Comparison of ENCODE assay signal across 30 mouse cellular contexts in the genomic region with DNA sequence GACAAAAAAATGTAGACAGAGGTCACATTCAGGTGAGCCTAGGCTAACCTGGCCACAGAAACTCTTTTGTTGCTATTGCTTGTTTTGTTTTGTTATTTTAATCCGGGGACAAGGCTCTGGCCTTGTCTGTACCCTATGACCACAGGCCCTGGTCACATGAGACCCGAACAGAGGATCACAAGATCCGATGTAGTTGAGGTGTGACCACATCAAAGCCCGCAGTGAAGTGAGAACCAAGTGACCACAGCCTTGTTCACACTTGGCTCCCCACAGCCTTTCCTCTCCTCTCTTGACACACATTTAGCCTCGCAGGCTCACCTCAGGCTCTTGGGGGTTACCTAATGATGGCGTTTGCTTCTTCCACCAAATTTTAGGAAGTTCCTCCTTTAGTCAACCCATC. TPM values are rescaled to one million over a fixed set of nuclear protein-coding genes. Genes with fewer than 3 reads are reported as not detected.
"Had no signal": no experiment of that assay in that cellular context is flagged by ENCODE, and none has a peak within 500 bp of the region (broad histone marks: within the 10 kb centered on the region; RNA-seq: fewer than 3 reads in every experiment).

No protein-coding gene starts in this region.

- ATAC-seq: hindbrain, embryonic 16.5 days; inflammation-experienced regulatory T-cells, adult 6 months; intestine, embryonic 15.5 days; intestine, postnatal 0 days; liver, embryonic 12.5 days had no signal

- H3K4me3 ChIP-seq: gastrocnemius, adult 2 months; heart, embryonic 10.5 days; heart, embryonic 12.5 days; hindbrain, embryonic 13.5 days; intestine, embryonic 15.5 days; layer of hippocampus, adult 2 months; limb, embryonic 13.5 days; limb, embryonic 15.5 days; liver, embryonic 12.5 days had no signal

- H3K9me3 ChIP-seq: heart, embryonic 10.5 days; heart, embryonic 12.5 days; hindbrain, embryonic 13.5 days; intestine, embryonic 15.5 days; limb, embryonic 13.5 days; limb, embryonic 15.5 days; liver, embryonic 12.5 days had no signal

- H3K27ac ChIP-seq: gastrocnemius, adult 2 months; heart, embryonic 10.5 days; hindbrain, embryonic 13.5 days; intestine, embryonic 15.5 days; layer of hippocampus, adult 2 months; limb, embryonic 13.5 days; limb, embryonic 15.5 days; liver, embryonic 12.5 days; liver, embryonic 14.5 days had no signal

- H3K36me3 ChIP-seq: heart, embryonic 10.5 days; heart, embryonic 12.5 days; hindbrain, embryonic 13.5 days; intestine, embryonic 15.5 days; limb, embryonic 13.5 days; limb, embryonic 15.5 days; liver, embryonic 12.5 days had no signal

- H3K4me1 ChIP-seq: hindbrain, embryonic 13.5 days; intestine, embryonic 15.5 days; limb, embryonic 15.5 days had no signal

- H3K9ac ChIP-seq: heart, embryonic 12.5 days; hindbrain, embryonic 13.5 days; intestine, embryonic 15.5 days; limb, embryonic 13.5 days; limb, embryonic 15.5 days; liver, embryonic 12.5 days; liver, embryonic 14.5 days had no signal

- DNase-seq: gastrocnemius, adult 2 months; gastrocnemius, postnatal 10 days; gastrocnemius, postnatal 36 days; heart, adult 18-20 months; heart, postnatal 10 days; kidney, adult 18-20 months; kidney, adult 8-10 months; kidney, postnatal 10 days; kidney, postnatal 25 days; kidney, postnatal 4 days; left cerebral cortex, postnatal 4 days had no signal

- H3K27me3 ChIP-seq: heart, embryonic 12.5 days; hindbrain, embryonic 13.5 days; intestine, embryonic 15.5 days; limb, embryonic 13.5 days; limb, embryonic 15.5 days; liver, embryonic 12.5 days had no signal

- H3K4me2 ChIP-seq: heart, embryonic 12.5 days; hindbrain, embryonic 13.5 days; intestine, embryonic 15.5 days; limb, embryonic 13.5 days; limb, embryonic 15.5 days; liver, embryonic 12.5 days had no signal

RNA-seq across cellular contexts. Expression of a gene that starts 52.4 kb away (rescaled TPM):
- total RNA-seq: gastrocnemius, adult 2 months; hematopoietic stem cell, adult 5-6 weeks; layer of hippocampus, adult 2 months; layer of hippocampus, postnatal 10 days; layer of hippocampus, postnatal 25 days; left cerebral cortex, adult 8-10 months; left cerebral cortex, postnatal 25 days had no signal
- polyA plus RNA-seq: frontal cortex, adult 2 months; hindbrain, embryonic 11.5 days; inflammation-experienced regulatory T-cells, adult 6 months; limb, embryonic 13.5 days had no signal
